Mouse (Mus musculus): Measurements from ENCODE around the gene Net1. TPM values are rescaled to one million over a fixed set of nuclear protein-coding genes. Genes with fewer than 3 reads are reported as not detected.

Gene Net1
- polyA plus RNA-seq, 1 experiment from 2014 or later, result 36.8 TPM

Small RNA genes lying within 50 kb of the gene (microRNA-seq; reads per million reads assigned to microRNA genes)
- gene Gm22460, result not detected

Other genes starting within 250 kb of the Net1 start
- gene Calml3, start 113.9 kb downstream of the Net1 start, polyA plus RNA-seq (2015; fragmentation: Nextera tagmentation; extraction: Ambion mirVana), result 0.37 TPM in 1 of 2 replicates, not detected in the other
- 0.20 and 0.64 TPM in 2 replicates for gene Calm4, start 80.5 kb downstream of the Net1 start, polyA plus RNA-seq (2015; fragmentation: Nextera tagmentation; extraction: Ambion mirVana)
- not detected in 2 replicates for gene Calm5, start 64.0 kb downstream of the Net1 start, polyA plus RNA-seq (2015; fragmentation: Nextera tagmentation; extraction: Ambion mirVana)
- not detected in 2 replicates for gene Tubal3, start 54 bp upstream of the Net1 start, polyA plus RNA-seq (2015; fragmentation: Nextera tagmentation; extraction: Ambion mirVana)
- not detected in 2 replicates for gene Ucn3, start 27.1 kb upstream of the Net1 start, polyA plus RNA-seq (2015; fragmentation: Nextera tagmentation; extraction: Ambion mirVana)
- 3.1 and 3.7 TPM in 2 replicates for gene Akr1c14, start 130.8 kb upstream of the Net1 start, polyA plus RNA-seq (2015; fragmentation: Nextera tagmentation; extraction: Ambion mirVana)
- 0.26 and 1.9 TPM in 2 replicates for gene Akr1c18, start 232.4 kb upstream of the Net1 start, polyA plus RNA-seq (2015; fragmentation: Nextera tagmentation; extraction: Ambion mirVana)